Mouse (Mus musculus): ENCODE results near the gene Tex37.

The Tex37 gene

DNA sequence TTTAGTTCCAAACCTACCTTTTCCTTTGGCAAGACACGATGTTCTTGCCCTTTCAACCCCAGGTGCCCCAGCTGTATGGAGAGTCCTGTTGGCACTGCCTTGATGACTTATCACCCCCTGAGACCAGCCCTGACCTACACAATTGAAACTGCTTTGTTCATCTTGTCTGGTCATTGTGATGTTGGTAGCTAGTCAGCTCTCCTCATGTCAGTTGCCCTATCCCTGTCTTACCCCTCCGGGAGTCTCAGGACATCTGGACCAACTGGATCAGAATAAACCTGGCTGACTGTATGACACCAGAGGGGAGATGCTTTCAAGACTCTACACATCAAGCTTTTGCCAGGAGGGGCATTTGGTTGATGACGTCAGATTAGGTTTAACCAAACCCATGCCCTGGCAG, at the start of gene Tex37:
TSS of gene Tex37 (minus strand) at position 101 of the 400 bp plus-strand sequence.
- DNase-seq (ENCODE audit: low spot score), result no peak

DNA sequence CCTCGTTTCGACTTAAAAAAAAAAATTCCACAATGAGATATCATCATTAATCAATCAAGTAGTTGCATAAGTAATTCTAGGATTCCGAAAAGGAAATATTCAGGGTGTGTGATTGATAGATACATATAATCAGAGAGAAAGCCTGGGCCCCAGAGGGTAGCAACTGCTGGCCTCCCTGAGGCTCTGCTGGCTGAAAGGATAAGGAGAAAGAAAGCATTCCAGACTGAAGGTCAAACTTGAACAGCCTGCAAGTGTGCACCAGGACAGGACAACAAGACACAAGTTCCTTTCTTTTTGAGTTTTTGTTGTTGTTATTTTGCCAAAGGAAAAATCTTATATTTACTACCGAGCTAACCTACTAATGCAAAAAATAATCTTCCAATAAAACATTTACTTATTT, 49.6 kb upstream of the Tex37 start:
- no peak for DNase-seq (ENCODE audit: low spot score)

GRCm38 (mm10) chr6:70967422-70967821, 48.7 kb upstream of the Tex37 start:
- DNase-seq (ENCODE audit: low spot score), result peak; percentile 61

DNA sequence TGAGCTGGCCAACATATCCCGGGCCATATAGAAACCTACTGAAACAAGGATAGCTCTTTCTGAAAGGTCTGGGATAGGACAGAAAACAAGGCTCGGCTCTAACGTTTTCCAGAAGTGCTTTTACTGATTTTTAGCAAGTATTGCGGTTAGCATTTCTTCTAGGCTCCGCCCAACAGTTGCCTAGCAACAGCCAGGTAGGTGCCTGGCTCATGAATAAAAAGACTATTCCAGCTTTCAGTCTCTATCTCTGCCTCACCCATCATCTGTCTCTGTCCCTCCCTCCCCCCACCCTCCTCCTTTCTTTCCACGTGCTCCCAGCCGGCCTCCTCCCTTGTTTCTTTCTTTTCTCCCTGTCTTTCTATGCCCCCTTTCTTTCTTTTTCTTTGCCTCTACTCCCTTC, 47.0 kb upstream of the Tex37 start:
- no peak for DNase-seq (ENCODE audit: low spot score)

DNA sequence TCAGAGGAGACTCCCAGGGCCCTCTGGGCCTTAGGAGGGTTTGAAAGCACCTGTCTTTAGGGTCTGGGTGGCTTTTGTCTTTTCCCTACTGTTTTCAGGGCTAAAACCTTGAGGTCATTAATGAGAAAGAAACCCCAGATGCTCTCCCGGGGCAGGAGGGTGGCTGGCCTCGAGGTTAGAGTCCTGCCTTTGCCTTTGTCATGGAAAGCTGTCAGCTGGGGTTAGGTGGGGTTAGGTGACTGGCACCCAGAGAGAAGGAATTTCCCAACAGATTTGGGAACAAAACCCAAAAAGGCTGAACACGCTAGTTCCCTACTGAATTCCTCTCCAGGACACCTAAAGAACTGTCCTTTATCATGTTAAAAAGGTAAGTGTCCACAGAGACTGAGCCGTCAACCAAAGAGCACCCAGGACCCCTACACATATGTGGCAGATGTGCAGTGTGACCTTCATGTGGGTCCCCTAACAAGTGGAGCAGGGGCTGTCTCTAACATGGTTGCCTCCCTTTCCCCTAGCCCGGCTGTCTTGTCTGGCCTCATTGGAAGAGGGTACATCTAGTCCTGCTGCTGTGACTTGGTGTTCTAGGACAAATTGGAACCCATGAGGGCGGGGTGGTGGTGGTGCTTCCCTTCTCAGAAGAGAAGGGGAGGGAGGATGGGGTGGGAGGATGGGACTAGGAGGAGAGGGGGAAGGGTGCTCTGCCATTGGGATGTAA, 45.5 kb upstream of the Tex37 start:
- no peak for DNase-seq (ENCODE audit: low spot score)

- peak; percentile 24 for DNase-seq (ENCODE audit: low spot score)
These were observed 38.7 kb upstream of the Tex37 start for GRCm38 (mm10) chr6:70957341-70957940.

DNA sequence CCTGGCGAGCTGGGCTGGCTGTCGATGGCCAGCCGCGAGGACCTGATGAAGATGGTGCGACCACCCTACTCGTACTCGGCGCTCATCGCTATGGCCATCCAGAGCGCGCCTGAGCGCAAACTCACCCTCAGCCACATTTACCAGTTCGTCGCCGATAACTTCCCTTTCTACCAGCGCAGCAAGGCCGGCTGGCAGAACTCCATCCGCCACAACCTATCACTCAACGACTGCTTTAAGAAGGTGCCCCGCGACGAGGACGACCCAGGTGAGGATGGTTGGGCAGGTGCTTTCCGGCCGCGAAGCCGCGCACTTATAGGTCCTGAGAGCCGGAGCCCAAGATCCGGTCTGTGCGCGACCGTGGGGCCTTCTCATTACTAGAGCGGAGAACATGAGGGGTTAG, 38.2 kb upstream of the Tex37 start:
- DNase-seq (ENCODE audit: low spot score), result peak; percentile 51

DNA sequence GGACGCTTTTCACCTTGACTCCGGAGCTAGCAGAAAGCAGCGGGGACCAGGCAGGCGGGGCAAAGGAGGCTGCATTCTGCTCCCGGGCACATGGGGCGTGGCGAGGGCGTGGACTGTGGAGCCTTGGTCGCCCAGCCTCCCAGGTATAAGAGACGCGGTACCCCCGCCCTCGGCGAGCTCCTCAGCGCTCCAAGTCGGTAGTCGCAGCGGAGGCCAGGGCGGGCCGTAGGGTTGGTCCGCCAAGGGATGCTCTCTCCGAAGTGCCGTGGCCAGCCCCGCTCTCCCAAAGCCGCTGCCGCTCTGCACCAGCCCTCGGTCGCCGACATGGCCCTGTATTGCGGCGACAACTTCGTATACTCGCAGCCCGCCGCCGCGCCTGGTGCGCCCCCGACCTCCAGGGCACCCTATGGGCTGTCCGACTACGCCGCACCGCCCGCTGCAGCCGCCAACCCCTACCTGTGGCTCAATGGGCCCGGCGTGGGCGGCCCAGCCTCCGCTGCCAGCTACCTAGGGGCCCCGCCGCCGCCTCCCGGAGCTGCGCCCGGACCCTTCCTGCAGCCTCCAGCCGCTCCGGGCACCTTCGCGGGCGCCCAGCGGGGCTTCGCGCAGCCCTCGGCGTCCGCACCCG, 37.7 kb upstream of the Tex37 start, which contains the start of gene Foxi3:
TSS of gene Foxi3 (plus strand) at position 247 of the 628 bp plus-strand sequence.
- DNase-seq (ENCODE audit: low spot score), result peak; percentile 85

GRCm38 (mm10) chr6:70955841-70956240, 37.1 kb upstream of the Tex37 start:
- DNase-seq (ENCODE audit: low spot score), result peak; percentile 47

DNA sequence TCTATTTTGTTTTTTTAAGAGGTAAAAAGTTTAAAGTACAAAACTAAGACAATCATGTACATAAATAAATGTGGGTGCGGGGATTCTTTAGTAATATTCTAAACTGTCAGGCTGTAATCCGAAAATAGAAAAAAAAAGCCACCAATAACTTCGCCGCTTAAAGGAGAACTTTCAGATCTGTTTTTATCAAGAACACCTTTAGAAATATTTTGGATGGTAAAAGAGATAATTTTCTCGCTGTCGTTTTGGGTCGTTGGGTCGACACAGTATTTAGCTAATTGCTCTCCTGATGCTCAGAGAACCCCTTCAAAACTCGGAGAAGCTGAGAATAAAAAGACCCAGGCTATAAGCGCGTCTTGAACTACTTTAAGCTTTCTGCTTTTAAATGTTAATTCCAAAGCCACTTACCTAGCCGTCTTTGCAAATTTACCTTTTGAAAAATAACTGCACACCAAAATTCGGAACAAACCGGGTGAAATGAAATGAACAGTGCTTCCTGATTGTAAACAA, 36.6 kb upstream of the Tex37 start:
- DNase-seq (ENCODE audit: low spot score), result peak; percentile 46

DNA sequence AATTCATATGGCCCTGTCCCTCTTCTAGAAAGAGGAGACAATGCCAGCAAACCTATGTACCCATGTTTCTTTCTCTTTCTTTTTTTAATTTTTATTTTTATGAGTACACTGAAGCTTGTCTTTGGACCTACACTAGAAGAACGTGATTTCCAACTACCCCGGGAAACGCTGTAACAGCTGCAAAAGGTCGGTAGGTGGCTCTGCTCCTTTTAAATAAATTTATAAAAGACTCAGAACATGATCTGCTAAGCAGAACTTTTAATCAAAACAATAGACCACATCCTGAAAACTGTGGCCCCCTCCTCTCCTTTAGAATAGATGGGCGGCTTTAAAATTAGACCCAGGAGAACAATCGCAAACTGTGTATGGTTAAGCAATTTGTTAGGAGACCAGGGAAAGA, 35.3 kb upstream of the Tex37 start:
- peak; percentile 75 for DNase-seq (ENCODE audit: low spot score)

DNA sequence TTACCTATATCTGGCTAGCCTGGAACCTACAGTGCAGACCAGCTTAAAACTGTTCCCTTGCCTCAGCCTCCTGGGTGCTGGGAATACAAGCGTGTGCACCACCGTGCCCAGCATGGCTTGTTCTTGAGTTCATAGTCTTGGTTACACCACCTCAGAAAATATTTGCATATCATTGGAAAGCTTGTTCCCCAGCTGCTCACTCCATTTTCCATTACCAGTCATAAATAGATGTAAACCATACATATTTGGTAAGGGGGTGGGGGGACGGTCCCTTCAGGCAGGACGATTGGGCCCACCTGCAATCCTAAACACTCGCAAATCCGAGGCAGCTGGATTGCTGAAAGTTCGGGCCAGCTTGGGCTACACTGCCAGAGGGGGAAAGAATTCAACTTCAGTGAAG, 34.5 kb upstream of the Tex37 start:
- DNase-seq (ENCODE audit: low spot score), result no peak

DNA sequence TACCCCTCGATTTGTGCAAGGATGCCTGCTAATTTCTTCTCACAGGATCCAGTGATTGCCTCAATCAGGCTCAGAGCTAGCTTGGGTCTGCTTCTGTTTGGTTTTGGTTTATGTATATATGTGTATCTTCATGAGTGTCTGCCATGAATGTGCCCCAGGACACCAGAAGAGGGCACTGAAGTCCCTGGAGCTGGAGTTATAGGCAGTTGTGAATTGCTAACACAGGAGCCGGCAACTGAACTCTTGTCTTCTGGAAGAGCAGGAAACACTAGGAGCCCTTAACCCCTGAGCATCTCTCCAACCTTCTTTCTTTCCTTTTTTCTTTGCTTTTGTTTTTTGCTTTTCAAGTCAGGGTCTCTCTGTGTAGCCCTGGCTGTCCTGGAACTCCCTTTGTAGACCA, 13.1 kb upstream of the Tex37 start:
- DNase-seq (ENCODE audit: low spot score), result no peak

DNA sequence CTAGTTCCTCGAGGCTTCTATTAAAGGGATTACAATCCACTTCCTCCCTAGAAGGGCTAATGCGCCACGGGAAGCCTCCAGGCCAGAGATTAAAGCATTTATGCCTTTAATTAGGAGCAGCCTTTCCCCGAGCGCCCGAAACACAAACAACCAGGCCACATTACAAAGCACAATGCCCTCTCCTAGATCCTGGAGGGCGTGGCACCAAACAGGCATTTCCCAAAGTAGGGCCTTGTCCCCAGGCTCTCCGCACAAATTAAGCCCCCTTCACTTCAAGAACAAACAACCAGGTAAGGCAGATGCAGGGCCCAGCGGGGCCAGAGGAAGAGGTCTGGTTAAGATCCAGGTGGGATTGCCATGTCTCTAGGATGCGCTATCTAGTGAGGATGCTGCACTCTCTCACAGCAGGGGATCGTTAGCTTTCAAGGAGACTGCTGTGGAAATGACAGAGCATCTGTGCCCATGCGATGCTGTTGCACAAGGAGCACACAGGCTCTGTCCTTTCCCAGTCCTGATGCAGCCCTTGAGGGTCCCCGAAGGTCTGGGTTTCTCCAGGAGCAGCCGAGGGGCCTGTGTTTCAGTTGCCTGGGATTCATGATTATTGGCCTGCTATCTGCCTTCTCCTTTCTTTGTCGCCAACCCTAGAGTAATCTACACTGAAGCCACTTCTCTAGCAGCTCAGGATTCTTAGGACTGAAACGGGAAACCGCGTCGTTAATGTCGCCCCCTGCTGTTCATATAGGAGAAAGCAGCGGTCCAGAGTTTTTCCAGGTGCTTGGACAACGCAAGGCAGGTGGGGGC, 2.7 kb upstream of the Tex37 start:
- DNase-seq (ENCODE audit: low spot score), result peak; percentile 85

GRCm38 (mm10) chr6:70912396-70912765, 6.3 kb downstream of the Tex37 start:
- DNase-seq (ENCODE audit: low spot score), result no peak

DNA sequence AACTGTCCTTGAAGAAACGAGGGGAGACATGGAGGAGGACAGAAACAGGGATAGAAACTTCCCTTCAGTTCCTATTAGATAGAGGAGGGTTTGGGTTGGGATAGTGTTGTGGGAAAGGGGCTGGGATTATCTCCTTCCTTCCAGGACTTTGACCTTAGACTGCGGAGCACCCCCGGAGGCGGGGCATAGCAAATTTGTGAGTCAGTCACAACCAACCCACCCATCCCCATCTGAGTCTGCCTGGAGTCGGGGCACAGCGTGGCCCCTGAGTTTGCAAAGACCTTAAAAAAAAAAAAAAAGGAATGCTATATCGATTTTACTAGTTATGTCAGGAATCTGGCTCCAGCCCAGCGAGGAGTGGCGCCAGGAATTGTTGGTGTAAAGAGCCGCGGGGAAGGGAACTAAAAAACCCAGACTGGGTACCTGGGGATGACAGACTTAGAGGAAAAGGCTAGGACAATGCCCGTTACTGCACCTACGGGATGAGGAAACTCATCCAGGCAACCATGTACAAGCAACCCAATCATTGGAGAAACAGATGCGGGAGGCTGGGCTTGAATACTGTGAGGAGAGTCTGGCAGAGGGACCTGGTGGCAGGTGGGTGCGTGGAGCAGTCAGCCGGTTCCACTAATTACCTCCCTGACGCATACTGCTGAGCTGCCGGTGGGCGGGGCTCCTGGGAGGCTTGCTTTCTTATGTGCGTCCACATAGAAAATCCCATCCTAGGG, 6.9 kb downstream of the Tex37 start:
- DNase-seq (ENCODE audit: low spot score), result peak; percentile 29

GRCm38 (mm10) chr6:70910285-70910684, 8.4 kb downstream of the Tex37 start:
- no peak for DNase-seq (ENCODE audit: low spot score)

GRCm38 (mm10) chr6:70909572-70909971, 9.2 kb downstream of the Tex37 start:
- no peak for DNase-seq (ENCODE audit: low spot score)

- no peak for DNase-seq (ENCODE audit: low spot score)
These were observed 15.0 kb downstream of the Tex37 start for GRCm38 (mm10) chr6:70903689-70904088.

GRCm38 (mm10) chr6:70899594-70900003, 19.1 kb downstream of the Tex37 start:
- no peak for DNase-seq (ENCODE audit: low spot score)

DNA sequence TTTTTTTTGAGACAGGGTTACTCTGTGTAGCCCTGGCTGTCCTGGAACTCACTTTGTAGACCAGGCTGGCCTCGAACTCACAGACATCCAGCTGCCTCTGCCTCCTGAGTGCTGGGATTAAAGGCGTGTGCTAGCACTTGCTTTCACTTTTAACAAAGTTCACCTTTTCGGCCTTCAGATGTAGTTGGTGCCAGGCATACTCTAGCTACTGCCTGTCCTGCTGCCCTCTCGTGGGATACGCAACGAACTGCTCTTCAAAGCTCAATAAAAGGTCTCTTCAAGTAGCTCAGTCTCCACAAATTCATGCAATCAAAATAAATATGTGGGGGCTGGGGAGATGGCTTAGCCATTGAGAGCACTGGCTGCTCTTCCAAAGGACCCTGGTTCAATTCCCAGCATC, 20.6 kb downstream of the Tex37 start:
- no peak for DNase-seq (ENCODE audit: low spot score)

- DNase-seq (ENCODE audit: low spot score), result no peak
These were observed 30.7 kb downstream of the Tex37 start for GRCm38 (mm10) chr6:70887993-70888392.
